ENCODE assay signal across 17 mouse cellular contexts in the genomic region with DNA sequence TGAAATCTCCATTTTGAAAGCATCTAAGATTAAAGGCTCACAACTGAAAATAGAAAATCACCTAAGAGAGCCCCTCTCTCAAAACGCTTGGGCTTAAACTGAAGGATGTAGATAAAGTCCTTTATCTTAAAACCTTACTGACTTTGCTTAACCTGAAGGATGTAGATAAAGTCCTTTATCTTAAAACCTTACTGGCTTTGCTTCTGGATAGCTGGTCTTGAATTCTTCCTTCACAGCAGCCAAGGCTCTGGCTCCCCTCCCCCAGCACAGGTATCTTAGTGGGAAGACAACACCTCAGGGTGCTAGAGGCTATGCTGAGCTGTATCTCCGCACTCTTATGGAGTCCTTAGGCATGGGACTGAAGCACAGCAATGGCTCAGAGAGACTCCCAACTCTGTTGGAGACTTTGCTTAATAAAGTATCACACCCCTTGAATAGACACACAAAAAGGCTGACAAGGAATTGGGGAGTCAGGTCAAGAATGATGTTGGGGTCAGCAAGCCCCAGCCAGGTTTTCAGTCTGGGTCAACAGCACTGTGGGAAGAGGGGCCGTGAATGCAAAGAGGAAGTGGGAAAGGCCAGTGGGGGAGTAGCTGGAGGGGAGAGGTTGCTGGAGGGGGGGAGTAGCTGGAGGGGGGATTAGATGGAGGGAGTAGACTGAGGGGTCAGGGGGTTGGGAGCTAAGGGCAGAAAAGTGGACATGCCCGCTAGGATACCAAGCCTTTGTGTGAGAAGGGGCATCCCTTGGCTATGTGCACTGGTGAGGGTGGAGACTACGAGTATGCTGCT. TPM values are rescaled to one million over a fixed set of nuclear protein-coding genes. Genes with fewer than 3 reads are reported as not detected.
DNase-seq lines count a peak whose midpoint lies in the region; ATAC-seq and TF ChIP-seq lines count a peak whose summit lies in the region.
"Had no signal": no experiment of that assay in that cellular context is flagged by ENCODE, and none has a peak within 500 bp of the region (broad histone marks: within the 10 kb centered on the region; RNA-seq: fewer than 3 reads in every experiment).

No protein-coding gene starts in this region.

- H3K9ac ChIP-seq in forebrain, embryonic 15.5 days (replicated peaks) = no peak overlapping the region
- H3K9ac ChIP-seq: midbrain, embryonic 13.5 days; neural tube, embryonic 15.5 days had no signal

- no peak overlapping the region for H3K4me3 ChIP-seq in cerebellum, adult 2 months (replicated peaks; ENCODE audit: insufficient read depth, low read depth, low read length)
- no peak overlapping the region for H3K4me3 ChIP-seq in layer of hippocampus, adult 2 months
- no peak overlapping the region for H3K4me3 ChIP-seq in forebrain, embryonic 15.5 days
- H3K4me3 ChIP-seq: midbrain, embryonic 13.5 days; myocyte; neural tube, embryonic 15.5 days had no signal

- peak overlapping the region; percentile 31; the same call in 1 of the 2 replicates for H3K27ac ChIP-seq in cerebellum, adult 2 months (ENCODE audit: insufficient read depth, low read length)
- peak overlapping the region; percentile 73 for H3K27ac ChIP-seq in layer of hippocampus, adult 2 months
- no peak overlapping the region for H3K27ac ChIP-seq in forebrain, embryonic 15.5 days (replicated peaks)
- H3K27ac ChIP-seq: midbrain, embryonic 13.5 days; neural tube, embryonic 15.5 days had no signal

- no peak for TF ChIP-seq CTCF in cerebellum, adult 2 months (IDR thresholded peaks at IDR 0.05; ENCODE audit: borderline replicate concordance, insufficient read depth, low read depth, low read length)
- no peak for TF ChIP-seq CTCF in layer of hippocampus, adult 2 months (conservative IDR thresholded peaks at IDR 0.05)

- DNase-seq in cerebellum, adult 2 months = no peak
- DNase-seq in cerebellum, postnatal 10 days = no peak
- no peak for DNase-seq in layer of hippocampus, adult 2 months (ENCODE audit: low spot score in 2 of 2)
- DNase-seq in layer of hippocampus, adult 8-10 months (ENCODE audit: low spot score in 2 of 2) = no peak
- DNase-seq in liver = peak; percentile 57
- DNase-seq in gastrocnemius, adult 18-20 months (ENCODE audit: low spot score) = no peak
- DNase-seq: cerebellum, adult 9-10 months; heart, adult 11 months; kidney, adult 2 months; kidney, postnatal 4 days; thymus, postnatal 25 days had no signal

- H3K36me3 ChIP-seq in forebrain, embryonic 15.5 days = peaks cover 79% of the 10 kb centered on the region

- 81% methylated on average over 5 of the region's 5 CpGs for WGBS in cerebellum, adult 2 months
- WGBS in forebrain, embryonic 15.5 days = 79% methylated on average over 5 of the region's 5 CpGs

- no peak for TF ChIP-seq POLR2A in cerebellum, adult 2 months (IDR thresholded peaks at IDR 0.05; ENCODE audit: borderline replicate concordance, insufficient read depth, low read length)

- no peaks in the 10 kb centered on the region for H3K27me3 ChIP-seq in cerebellum, adult 2 months (ENCODE audit: control insufficient read depth, insufficient read depth, low read length)
- H3K27me3 ChIP-seq in forebrain, embryonic 15.5 days = no peaks in the 10 kb centered on the region
- H3K27me3 ChIP-seq: midbrain, embryonic 13.5 days; neural tube, embryonic 15.5 days had no signal

- H3K4me2 ChIP-seq in forebrain, embryonic 15.5 days (replicated peaks) = no peak overlapping the region
- H3K4me2 ChIP-seq: midbrain, embryonic 13.5 days; neural tube, embryonic 15.5 days had no signal

- peak; percentile 32 for ATAC-seq in megakaryocyte progenitor cell, adult 5-6 weeks (replicated peaks; ENCODE audit: poor library complexity)
- ATAC-seq in forebrain, embryonic 15.5 days (replicated peaks) = no peak
- ATAC-seq: forebrain, embryonic 14.5 days; midbrain, embryonic 13.5 days had no signal

- no peaks in the 10 kb centered on the region for H3K9me3 ChIP-seq in forebrain, embryonic 15.5 days
- H3K9me3 ChIP-seq: midbrain, embryonic 13.5 days; neural tube, embryonic 15.5 days had no signal

- H3K4me1 ChIP-seq in cerebellum, adult 2 months (ENCODE audit: control insufficient read depth, insufficient read depth, low read length) = peaks cover 15% of the 10 kb centered on the region
- H3K4me1 ChIP-seq in forebrain, embryonic 15.5 days = no peaks in the 10 kb centered on the region
- H3K4me1 ChIP-seq: midbrain, embryonic 13.5 days; neural tube, embryonic 15.5 days had no signal

RNA-seq across cellular contexts. Expression of gene Kif1b, which starts 32.1 kb away (rescaled TPM):
- polyA plus RNA-seq in cerebellum, adult 2 months (2012; rRNA removed) = 254 and 264 TPM in 2 replicates
- total RNA-seq in layer of hippocampus, adult 2 months (2021) = 100 to 1,000 TPM; 403 to 414 TPM
- 100 to 1,000 TPM; 401 to 453 (median 422) TPM for total RNA-seq in layer of hippocampus, adult 8-10 months (2022)
- 18.6 and 21.5 TPM in 2 replicates for total RNA-seq in megakaryocyte progenitor cell, adult 5-6 weeks (2015)
- 25.9 and 28.4 TPM in 2 replicates for total RNA-seq in megakaryocyte progenitor cell, adult 5-6 weeks (2017)
- 135 and 141 TPM in 2 replicates for polyA plus RNA-seq in forebrain, embryonic 15.5 days (2015; fragmentation: Nextera tagmentation; extraction: Ambion mirVana)
- 100 to 1,000 TPM; 255 to 285 TPM for total RNA-seq in gastrocnemius, adult 18-20 months (2021)

Comparison
In these comparisons a context has a peak if more than half of its experiments do, and no peak if none do; other contexts are left out.
1. RNA of gene Kif1b, which starts 32.1 kb away (total RNA-seq): 401 to 453 TPM in layer of hippocampus, adult 8-10 months, 403 to 414 TPM in layer of hippocampus, adult 2 months and 255 to 285 TPM in gastrocnemius, adult 18-20 months; 18.6 to 28.4 TPM in megakaryocyte progenitor cell, adult 5-6 weeks; every median in the first group is over 4 times any median in the second.